Mouse (Mus musculus) lung, postnatal 0 days (tissue): ENCODE results near the gene Tmco1. TPM values are rescaled to one million over a fixed set of nuclear protein-coding genes. Genes with fewer than 3 reads are reported as not detected.
A peak's percentile ranks its signal among the peaks of the same experiment; 100 is the strongest.

Experiments
- ATAC-seq: fragments of 200-750 bp; cut with Nextera tagmentation; 2 replicates; pipeline ENCODE4 v1.8.0; 2017; ENCODE audit warnings: moderate library complexity
- DNase-seq: peaks from one replicate; pipeline ENCODE4 v3.0.0-alpha.2; 2016; ENCODE audit warnings: low spot score
- H3K27ac ChIP-seq: fragments of 300-500 bp; sonication (generic); 2 replicates; pipeline ENCODE4 v1.5.1; 2014; ENCODE audit warnings: antibody characterized with exemption, mild to moderate bottlenecking, low read length, mixed read lengths
- H3K27me3 ChIP-seq: fragments of 300-500 bp; sonication (generic); replicated peaks from 2 replicates; pipeline ENCODE4 v1.6.1; 2014; ENCODE audit warnings: low read length, mixed read lengths; ENCODE audit not compliant: insufficient read depth
- H3K36me3 ChIP-seq: fragments of 300-500 bp; sonication (generic); 2 replicates; pipeline ENCODE4 v1.6.1; 2014; ENCODE audit warnings: low read length, mixed read lengths; ENCODE audit not compliant: insufficient read depth
- H3K4me1 ChIP-seq: fragments of 300-500 bp; sonication (generic); 2 replicates; pipeline ENCODE4 v1.6.1; 2014; ENCODE audit warnings: antibody characterized with exemption, low read depth, low read length, mixed read lengths; ENCODE audit not compliant: insufficient read depth
- H3K4me2 ChIP-seq: fragments of 300-500 bp; sonication (generic); replicated peaks from 2 replicates; pipeline ENCODE4 v1.6.1; 2014; ENCODE audit warnings: low read depth, mild to moderate bottlenecking, low read length, moderate library complexity, mixed read lengths
- H3K4me3 ChIP-seq: fragments of 300-500 bp; sonication (generic); 2 replicates; pipeline ENCODE4 v1.5.1; 2014; ENCODE audit warnings: low read depth, low read length
- H3K9ac ChIP-seq: fragments of 300-500 bp; sonication (generic); replicated peaks from 2 replicates; pipeline ENCODE4 v1.6.1; 2014; ENCODE audit warnings: low read depth, mild to moderate bottlenecking
- H3K9me3 ChIP-seq: fragments of 300-500 bp; sonication (generic); 2 replicates; pipeline ENCODE4 v1.6.1; 2016; ENCODE audit warnings: low read length, mixed read lengths
- CTCF ChIP-seq: IDR thresholded peaks from 2 replicates; pipeline ENCODE4 v1.5.1; 2016; ENCODE audit warnings: antibody characterized with exemption, mild to moderate bottlenecking
- EP300 ChIP-seq: IDR thresholded peaks from 2 replicates; pipeline ENCODE4 v1.6.1; 2016; ENCODE audit warnings: antibody characterized with exemption, mild to moderate bottlenecking, control low read depth
- WGBS: fragments of 180-500 bp; shearing (Covaris S2); extraction: QIAGEN DNeasy Blood & Tissue Kit; methylation state at CpG from one replicate; pipeline ENCODE4 v1.1.7; 2014; 5-methylcytosine and 5-hydroxymethylcytosine counted together
- microRNA-seq: library from miRNA; unstranded; fragments of <30 nt; microRNA quantifications from one replicate; pipeline ENCODE4, GENCODE M21; 2016
- polyA plus RNA-seq: library from polyadenylated mRNA; unstranded; fragments of >200 nt; fragmentation: Nextera tagmentation; extraction: Ambion mirVana; gene quantifications from 2 replicates; pipeline ENCODE4 v1.2.1, GENCODE M21; 2015

Tmco1 gene
- polyA plus RNA-seq, 1 experiment from 2014 or later: 94.7 TPM

DNA sequence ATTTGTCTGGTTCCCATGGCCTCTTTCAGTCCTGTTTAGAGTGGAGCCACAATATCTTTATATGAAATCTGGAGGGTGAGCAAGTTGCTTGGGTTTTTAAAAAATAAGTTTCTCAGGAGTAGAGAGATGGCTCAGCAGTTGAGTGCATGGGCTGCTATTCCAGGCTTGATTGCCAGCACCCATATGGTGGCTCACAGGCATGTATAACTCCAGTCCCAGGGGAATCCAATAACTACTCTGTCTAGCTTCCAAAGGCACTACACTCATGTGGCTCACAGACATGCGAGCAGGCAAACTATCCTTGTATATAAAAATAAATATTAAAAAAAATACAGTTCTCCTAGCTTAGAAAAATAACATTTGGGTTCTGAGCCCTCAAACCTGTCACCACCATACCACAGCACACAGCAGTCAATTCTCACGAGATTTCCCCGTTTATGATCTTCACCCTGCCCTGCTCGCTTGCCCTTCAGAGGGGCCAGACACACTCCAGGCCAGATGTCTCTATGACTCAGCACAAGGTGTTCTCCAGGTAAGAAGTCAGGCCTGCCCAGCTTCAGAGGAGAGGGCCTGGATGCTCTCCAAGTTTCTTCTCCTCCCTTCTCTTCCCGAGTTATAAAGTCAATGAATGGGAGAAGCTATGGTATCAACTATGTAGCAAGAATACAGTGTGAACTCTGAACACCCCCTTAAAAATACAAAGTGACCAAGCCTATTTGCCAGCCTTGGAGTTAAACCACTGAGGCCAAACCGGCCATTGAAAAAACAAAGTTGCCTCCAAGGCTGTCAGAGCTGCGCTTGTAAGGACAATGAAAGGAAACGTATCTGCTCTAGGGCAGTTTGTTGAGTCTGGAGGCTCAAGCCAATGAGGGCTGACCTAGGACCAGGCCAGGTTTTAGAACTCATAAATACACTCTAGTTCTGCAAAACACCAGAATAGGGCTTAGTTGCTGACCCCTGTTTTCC lies 73.2 kb downstream of the Tmco1 start:
- Histone ChIP-seq H3K27me3 (no peaks in the 10 kb centered on the region), H3K4me2 (no peak overlapping the region), H3K4me1 (no peaks in the 10 kb centered on the region), H3K36me3 (peaks cover under 1% of the 10 kb centered on the region; the same call in 1 of the 2 replicates), H3K9me3 (no peaks in the 10 kb centered on the region), H3K27ac (no peak overlapping the region), H3K4me3 (no peak overlapping the region), H3K9ac (no peak overlapping the region)
- 60% methylated on average over 8 of the region's 8 CpGs for WGBS
- DNase-seq (no peak), ATAC-seq (peak; percentile 62)
- TF ChIP-seq CTCF (no peak), EP300 (no peak)

DNA sequence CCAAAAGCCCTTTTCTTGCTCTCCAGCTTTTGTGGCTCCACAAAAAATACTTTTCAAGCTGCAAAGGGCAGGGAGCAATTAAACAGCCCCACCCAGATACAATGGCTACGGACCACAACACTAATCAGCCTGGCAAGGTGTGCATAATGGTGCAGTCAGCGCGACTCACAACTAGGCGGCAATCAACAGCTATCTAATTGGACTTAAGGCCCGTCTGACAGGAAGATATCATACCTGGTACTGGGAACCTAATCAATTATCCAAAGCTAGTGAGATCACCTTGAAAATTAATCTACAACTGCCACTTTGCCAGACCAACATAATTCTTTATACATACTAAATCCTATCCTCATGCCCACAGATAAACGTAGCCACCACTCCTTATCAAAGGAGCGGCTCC lies 74.1 kb downstream of the Tmco1 start:
- H3K27ac ChIP-seq: no peak overlapping the region

GRCm38 (mm10) chr1:167382763-167383162 lies 74.6 kb downstream of the Tmco1 start:
- DNase-seq: no peak
- H3K4me2 ChIP-seq: no peak overlapping the region
- ATAC-seq: no peak
- TF ChIP-seq CTCF (no peak), EP300 (no peak)
- 93% methylated on average over 5 of the region's 5 CpGs for whole genome bisulfite sequencing
- no peak overlapping the region for H3K4me3 ChIP-seq
- no peaks in the 10 kb centered on the region for H3K27me3 ChIP-seq
- no peaks in the 10 kb centered on the region for H3K9me3 ChIP-seq
- no peak overlapping the region for H3K9ac ChIP-seq
- no peaks in the 10 kb centered on the region for H3K4me1 ChIP-seq
- H3K36me3 ChIP-seq: no peaks in the 10 kb centered on the region; the same call in 1 of the 2 replicates
- no peak overlapping the region for H3K27ac ChIP-seq

More for the DNA sequence above, 74.1 kb downstream of the Tmco1 start:
- TF ChIP-seq CTCF: no peak
- TF ChIP-seq EP300: no peak
- DNase-seq (no peak), ATAC-seq (no peak)
- H3K9me3 ChIP-seq: no peaks in the 10 kb centered on the region
- H3K27me3 ChIP-seq: no peaks in the 10 kb centered on the region
- no peak overlapping the region for H3K4me3 ChIP-seq
- 86% methylated on average over 7 of the region's 7 CpGs for WGBS
- H3K9ac ChIP-seq: no peak overlapping the region
- no peaks in the 10 kb centered on the region; the same call in 1 of the 2 replicates for H3K36me3 ChIP-seq
- H3K4me1 ChIP-seq: no peaks in the 10 kb centered on the region
- no peak overlapping the region for H3K4me2 ChIP-seq

DNA sequence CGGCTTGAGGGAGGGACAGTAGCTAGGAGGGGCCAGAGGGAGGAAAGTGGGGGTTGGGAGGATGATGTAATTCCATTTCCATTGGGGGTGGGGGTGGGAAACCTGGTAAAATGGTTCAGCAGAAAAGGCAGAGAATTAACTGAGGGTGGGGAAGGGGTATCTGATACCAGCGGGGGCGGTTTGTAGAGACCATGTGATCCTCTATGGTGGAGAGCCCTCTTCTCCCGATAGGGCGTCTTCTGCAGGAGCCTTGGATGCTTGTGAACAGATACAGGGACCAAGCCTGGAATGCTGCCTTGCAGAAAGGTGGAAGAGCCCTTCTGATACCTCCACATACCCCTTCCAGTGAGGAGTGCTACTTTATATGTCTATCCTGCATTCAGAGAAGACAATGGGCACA lies 75.0 kb downstream of the Tmco1 start:
- no peak overlapping the region for H3K27ac ChIP-seq
- no peak overlapping the region for H3K9ac ChIP-seq
- no peak overlapping the region for H3K4me2 ChIP-seq
- H3K4me1 ChIP-seq: no peaks in the 10 kb centered on the region
- no peaks in the 10 kb centered on the region for H3K27me3 ChIP-seq
- H3K9me3 ChIP-seq: no peaks in the 10 kb centered on the region
- DNase-seq (no peak), ATAC-seq (no peak)
- no peaks in the 10 kb centered on the region; the same call in 1 of the 2 replicates for H3K36me3 ChIP-seq
- WGBS: 88% methylated on average over 5 of the region's 5 CpGs
- no peak overlapping the region for H3K4me3 ChIP-seq
- TF ChIP-seq CTCF: no peak
- TF ChIP-seq EP300: no peak

Small RNA genes within 50 kb of the gene (microRNA-seq; reads per million reads assigned to microRNA genes)
- gene Gm25911 (not detected), gene Mir6347 (not detected)

Other genes starting within 250 kb of the Tmco1 start
- gene Uck2, start 23.1 kb upstream of the Tmco1 start, polyA plus RNA-seq: 21.6 and 22.9 TPM in 2 replicates
- gene Aldh9a1, start 41.6 kb downstream of the Tmco1 start, polyA plus RNA-seq: 33.2 and 35.4 TPM in 2 replicates
- 67.5 and 70.1 TPM in 2 replicates for gene Mgst3, start 85.5 kb downstream of the Tmco1 start, polyA plus RNA-seq
- gene Lrrc52, start 158.4 kb downstream of the Tmco1 start, polyA plus RNA-seq: 0.99 and 1.1 TPM in 2 replicates